Mouse (Mus musculus) bone marrow macrophage, adult 2 months (primary cell): Measurements from ENCODE around the gene Clec4e. TPM values are rescaled to one million over a fixed set of nuclear protein-coding genes. Genes with fewer than 3 reads are reported as not detected.
A peak's percentile ranks its signal among the peaks of the same experiment; 100 is the strongest.
"Not testable (repeated sequence)": the region's sequence is repeated elsewhere in the genome, so short reads cannot be mapped to it uniquely, and the experiment has no call there.

ENCODE experiments used
- H3K27ac ChIP-seq: 2 replicates; pipeline ENCODE4 v1.5.1; 2012; ENCODE audit warnings: low read depth, low read length; ENCODE audit not compliant: insufficient read depth
- H3K4me1 ChIP-seq: 2 replicates; pipeline ENCODE4 v1.6.1; 2012; ENCODE audit warnings: low read length; ENCODE audit not compliant: control insufficient read depth, insufficient read depth
- H3K4me3 ChIP-seq: 2 replicates; pipeline ENCODE4 v1.5.1; 2012; ENCODE audit warnings: mild to moderate bottlenecking, low read length, moderate library complexity; ENCODE audit not compliant: insufficient read depth
- CTCF ChIP-seq: IDR thresholded peaks from 2 replicates; pipeline ENCODE4 v1.5.1; 2012; ENCODE audit warnings: low read depth, mild to moderate bottlenecking, low read length, moderate library complexity
- POLR2A ChIP-seq: IDR thresholded peaks from 2 replicates; pipeline ENCODE4 v1.6.1; 2012; ENCODE audit warnings: mild to moderate bottlenecking, low read depth, low read length, borderline replicate concordance
- polyA plus RNA-seq: library from polyadenylated mRNA; stranded (reverse); fragments of >200 nt; gene quantifications from 2 replicates; pipeline ENCODE4 v1.2.4, GENCODE M21; 2012; ENCODE audit not compliant: missing spikeins, insufficient read depth, insufficient read length

Clec4e gene
- polyA plus RNA-seq, 1 experiment = 49.5 TPM

- Histone ChIP-seq H3K4me3 (no peak overlapping the region), H3K27ac (peak overlapping the region; percentile 81), H3K4me1 (peaks cover 25% of the 10 kb centered on the region)
- no peak for TF ChIP-seq CTCF
- TF ChIP-seq POLR2A = no peak
Observed at GRCm38 (mm10) chr6:123265809-123266208, 23.9 kb downstream of the Clec4e start.

GRCm38 (mm10) chr6:123264194-123264593 is 25.5 kb downstream of the Clec4e start:
- peak overlapping the region; percentile 59 for H3K4me3 ChIP-seq
- peak overlapping the region; percentile 91 for H3K27ac ChIP-seq
- peaks cover 33% of the 10 kb centered on the region for H3K4me1 ChIP-seq
- TF ChIP-seq CTCF (no peak), POLR2A (no peak)

- Histone ChIP-seq H3K4me1 (peaks cover 32% of the 10 kb centered on the region), H3K27ac (peak within 1 kb of the TSS; percentile 95), H3K4me3 (peak within 1 kb of the TSS; percentile 64)
- no peak for TF ChIP-seq POLR2A
Observed at GRCm38 (mm10) chr6:123261555-123262161, 28.0 kb downstream of the Clec4e start, which contains the start of gene Clec4d. Gene Clec4d (plus strand): TSS chr6:123262111.

- no peak for TF ChIP-seq CTCF
- TF ChIP-seq POLR2A = no peak
- H3K27ac ChIP-seq = peak overlapping the region; percentile 95
Observed at GRCm38 (mm10) chr6:123260868-123261267, 28.8 kb downstream of the Clec4e start.

GRCm38 (mm10) chr6:123259889-123260603 is 29.6 kb downstream of the Clec4e start:
- Histone ChIP-seq H3K4me3 (no peak overlapping the region), H3K27ac (peak overlapping the region; percentile 88), H3K4me1 (peaks cover 33% of the 10 kb centered on the region)
- TF ChIP-seq CTCF = no peak
- no peak for TF ChIP-seq POLR2A

More at GRCm38 (mm10) chr6:123260868-123261267, 28.8 kb downstream of the Clec4e start:
- Histone ChIP-seq H3K4me3 (no peak overlapping the region), H3K4me1 (peaks cover 31% of the 10 kb centered on the region)

- H3K4me1 ChIP-seq = peaks cover 33% of the 10 kb centered on the region
- no peak overlapping the region for H3K4me3 ChIP-seq
- TF ChIP-seq CTCF = no peak
- no peak for TF ChIP-seq POLR2A
- peak overlapping the region; percentile 88 for H3K27ac ChIP-seq
Observed at GRCm38 (mm10) chr6:123258946-123259345, 30.7 kb downstream of the Clec4e start.

- TF ChIP-seq POLR2A (no peak), CTCF (no peak)
- Histone ChIP-seq H3K27ac (peak overlapping the region; percentile 97), H3K4me3 (no peak overlapping the region), H3K4me1 (peaks cover 23% of the 10 kb centered on the region)
Observed at GRCm38 (mm10) chr6:123252735-123253134, 36.9 kb downstream of the Clec4e start.

- not testable (repeated sequence) for H3K4me3 ChIP-seq, H3K27ac ChIP-seq
- peaks cover 15% of the 10 kb centered on the region for H3K4me1 ChIP-seq
Observed at GRCm38 (mm10) chr6:123248862-123249261, 40.8 kb downstream of the Clec4e start.

GRCm38 (mm10) chr6:123244201-123244600 is 45.5 kb downstream of the Clec4e start:
- no peak overlapping the region for H3K4me3 ChIP-seq
- H3K27ac ChIP-seq = peak overlapping the region; percentile 26
- no peak for TF ChIP-seq POLR2A
- no peak for TF ChIP-seq CTCF
- peaks cover 4% of the 10 kb centered on the region; the same call in 1 of the 2 replicates for H3K4me1 ChIP-seq

GRCm38 (mm10) chr6:123237582-123237981 is 52.1 kb downstream of the Clec4e start:
- no peak for TF ChIP-seq POLR2A
- TF ChIP-seq CTCF = no peak
- H3K4me3 ChIP-seq = no peak overlapping the region
- no peak overlapping the region for H3K27ac ChIP-seq
- no peaks in the 10 kb centered on the region for H3K4me1 ChIP-seq

Other genes with a start within 250 kb of the Clec4e start
- gene Clec4b1, start 239.9 kb downstream of the Clec4e start, polyA plus RNA-seq = 78.5 and 82.7 TPM in 2 replicates
- gene Clec4a2, start 183.4 kb downstream of the Clec4e start, polyA plus RNA-seq = 591 and 603 TPM in 2 replicates
- gene Clec4b2, start 117.0 kb downstream of the Clec4e start, polyA plus RNA-seq = not detected in 2 replicates
- 161 and 162 TPM in 2 replicates for gene Clec4n, start 60.0 kb downstream of the Clec4e start, polyA plus RNA-seq
- 1,180 and 1,280 TPM in 2 replicates for gene Clec4d, start 27.8 kb downstream of the Clec4e start, polyA plus RNA-seq
- not detected in 2 replicates for gene Vmn2r19, start 18.5 kb upstream of the Clec4e start, polyA plus RNA-seq
- 0.05 and 0.07 TPM in 2 replicates for gene Vmn2r20, start 128.2 kb upstream of the Clec4e start, polyA plus RNA-seq
- not detected in 2 replicates for gene Vmn2r21, start 243.5 kb upstream of the Clec4e start, polyA plus RNA-seq